Mouse (Mus musculus) heart, adult 2 months (tissue): ENCODE results near the gene Jdp2.

Experiments used
- CTCF ChIP-seq: fragments of 200-600 bp; IDR thresholded peaks from 2 replicates; pipeline ENCODE4 v1.8.1; 2022; ENCODE audit warnings: antibody characterized with exemption, mild to moderate bottlenecking, moderate library complexity
- EP300 ChIP-seq: fragments of 200-500 bp; IDR thresholded peaks from 2 replicates; pipeline ENCODE4 v1.6.1; 2011; ENCODE audit warnings: low read depth, low read length, control low read depth; ENCODE audit not compliant: insufficient read depth
- POLR2A ChIP-seq: fragments of 200-500 bp; IDR thresholded peaks from 2 replicates; pipeline ENCODE4 v1.6.1; 2011; ENCODE audit warnings: mild to moderate bottlenecking, low read depth, low read length, control low read depth; ENCODE audit not compliant: insufficient read depth

GRCm38 (mm10) chr12:85592943-85593342 is 5.9 kb upstream of the Jdp2 start:
- TF ChIP-seq EP300 = no peak
- TF ChIP-seq POLR2A = no peak
- TF ChIP-seq CTCF = no peak
